Mouse (Mus musculus) megakaryocyte, embryonic 14.5 days (primary cell): Measurements from ENCODE around the gene Gpr146. TPM values are rescaled to one million over a fixed set of nuclear protein-coding genes. Genes with fewer than 3 reads are reported as not detected.
"Not testable (repeated sequence)": the region's sequence is repeated elsewhere in the genome, so short reads cannot be mapped to it uniquely, and the experiment has no call there.

Experiments
- H3K27me3 ChIP-seq: replicated peaks from 2 replicates; pipeline ENCODE3; 2012; ENCODE audit warnings: inconsistent platforms
- H3K36me3 ChIP-seq: replicated peaks from 2 replicates; pipeline ENCODE3; 2012; ENCODE audit warnings: low read length, inconsistent platforms, mixed read lengths
- H3K4me1 ChIP-seq: 2 replicates; pipeline ENCODE4 v1.6.1; 2012; ENCODE audit warnings: inconsistent platforms
- H3K4me3 ChIP-seq: replicated peaks from 2 replicates; pipeline ENCODE3; 2012; ENCODE audit warnings: moderate library complexity, mild to moderate bottlenecking, inconsistent platforms
- H3K9me3 ChIP-seq: 2 replicates; pipeline ENCODE4 v1.6.1; 2012; ENCODE audit warnings: inconsistent platforms
- FLI1 ChIP-seq: IDR thresholded peaks from 2 replicates; pipeline ENCODE4 v1.6.1; 2012; ENCODE audit warnings: low read length, inconsistent platforms, mixed read lengths
- GATA1 ChIP-seq: IDR thresholded peaks from 3 replicates; pipeline ENCODE4 v1.6.1; 2012; ENCODE audit warnings: mixed read lengths, low read length, inconsistent platforms, borderline replicate concordance
- polyA plus RNA-seq: library from polyadenylated mRNA; stranded (reverse); fragments of >175 nt; gene quantifications from 2 replicates; pipeline ENCODE4 v1.2.3, GENCODE M21; 2012; ENCODE audit warnings: low replicate concordance; ENCODE audit not compliant: insufficient read depth

The Gpr146 gene
- 54.8 and 69.9 TPM in 2 replicates for polyA plus RNA-seq

DNA sequence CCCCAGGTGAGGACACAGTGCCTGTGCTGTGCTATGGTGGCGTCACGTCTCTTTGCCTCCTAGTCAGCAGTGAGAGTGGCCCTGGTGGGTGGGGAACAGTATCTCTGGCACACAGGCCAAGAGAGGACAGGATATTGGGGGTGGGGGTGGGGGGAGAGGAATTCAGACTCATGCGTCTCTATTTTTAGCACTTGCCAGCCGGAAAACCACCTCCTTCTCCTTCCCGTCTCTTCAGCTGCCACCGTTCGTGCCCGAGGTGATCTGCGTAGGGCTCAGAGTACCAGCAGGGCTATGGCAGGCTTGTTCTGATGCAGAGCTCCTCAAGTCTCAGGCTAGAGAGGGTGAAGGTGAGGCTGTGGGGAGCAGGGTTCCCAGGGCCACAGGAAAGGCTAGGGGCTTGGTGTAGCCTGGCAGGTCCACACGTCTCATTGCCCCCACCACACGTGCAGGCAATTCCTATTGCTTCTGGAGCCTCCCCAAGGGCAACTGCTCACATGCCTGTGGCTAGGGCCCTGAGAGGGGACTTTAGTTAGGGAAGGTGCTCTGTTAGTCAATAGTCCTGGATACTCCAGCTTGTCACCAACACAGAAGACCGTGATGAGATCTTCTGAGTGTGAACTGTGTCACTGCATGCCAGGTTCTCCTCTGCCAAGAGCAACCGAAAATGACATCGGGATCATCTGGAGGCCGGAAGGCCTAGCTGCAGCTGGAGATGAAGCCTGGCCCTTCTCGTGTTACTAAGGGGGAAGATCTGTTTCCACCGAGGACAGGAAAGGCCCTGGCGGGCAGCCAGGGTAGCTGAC is at the start of gene Gpr146:
TSS of gene Gpr146 (plus strand) at position 230 of the 803 bp plus-strand sequence.
- H3K27me3 ChIP-seq, result no peaks in the 10 kb centered on the region
- H3K4me1 ChIP-seq, result peaks cover 88% of the 10 kb centered on the region
- peak within 1 kb of the TSS; percentile 98 for H3K4me3 ChIP-seq
- peaks cover 28% of the 10 kb centered on the region for H3K36me3 ChIP-seq
- no peaks in the 10 kb centered on the region for H3K9me3 ChIP-seq
- TF ChIP-seq FLI1 (peak; percentile 77; the same call in 1 of the 2 replicates), GATA1 (peak; percentile 34; the same call in 1 of the 3 replicates)

DNA sequence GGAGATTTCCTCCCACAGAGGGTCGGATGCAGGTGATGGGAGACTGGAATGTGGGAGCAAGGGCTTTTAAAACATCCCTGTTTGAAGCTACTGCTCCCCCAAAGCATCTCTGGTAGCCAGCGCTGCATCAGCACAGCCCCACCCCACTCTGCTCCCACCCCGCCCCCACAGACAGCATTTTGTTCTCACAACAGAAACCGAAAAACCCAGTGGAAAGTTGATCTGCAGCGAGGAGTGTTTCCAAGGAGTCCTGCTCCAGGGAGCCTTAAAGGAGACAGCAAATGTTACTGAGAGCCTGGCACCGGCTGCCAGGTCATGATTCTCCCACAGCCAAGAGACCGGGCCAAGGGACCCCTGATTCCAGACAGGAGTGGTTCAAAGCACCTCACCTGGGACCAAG is 46.7 kb upstream of the Gpr146 start:
- Histone ChIP-seq H3K4me1 (peaks cover 51% of the 10 kb centered on the region), H3K9me3 (no peaks in the 10 kb centered on the region)

DNA sequence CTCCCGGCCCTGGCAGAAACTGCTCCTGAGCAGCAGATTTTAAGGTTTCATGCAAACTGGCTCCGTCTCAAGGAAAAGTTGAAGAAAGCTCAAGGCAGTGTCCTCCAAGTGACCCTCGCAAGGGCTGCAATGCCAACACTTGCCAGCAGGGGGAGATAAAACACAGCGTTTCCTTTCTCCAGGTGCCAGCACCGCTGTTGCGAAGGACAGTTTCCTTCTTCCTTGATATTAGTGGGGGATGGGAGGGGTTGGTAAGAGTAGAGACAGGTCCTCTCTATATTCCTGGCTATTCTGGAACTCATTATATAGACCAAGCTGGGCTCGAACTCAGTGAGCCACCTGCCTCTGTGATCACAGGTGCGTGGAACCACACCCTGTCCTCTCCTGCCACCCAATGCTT is 45.8 kb upstream of the Gpr146 start:
- Histone ChIP-seq H3K4me1 (peaks cover 41% of the 10 kb centered on the region), H3K36me3 (peaks cover 24% of the 10 kb centered on the region), H3K4me3 (peak overlapping the region; percentile 24), H3K27me3 (peaks cover 9% of the 10 kb centered on the region), H3K9me3 (no peaks in the 10 kb centered on the region)
- TF ChIP-seq GATA1, result no peak
- TF ChIP-seq FLI1, result no peak

More for the DNA sequence above, 46.7 kb upstream of the Gpr146 start:
- TF ChIP-seq FLI1, result no peak
- peaks cover 9% of the 10 kb centered on the region for H3K27me3 ChIP-seq
- H3K36me3 ChIP-seq, result peaks cover 14% of the 10 kb centered on the region
- H3K4me3 ChIP-seq, result no peak overlapping the region

DNA sequence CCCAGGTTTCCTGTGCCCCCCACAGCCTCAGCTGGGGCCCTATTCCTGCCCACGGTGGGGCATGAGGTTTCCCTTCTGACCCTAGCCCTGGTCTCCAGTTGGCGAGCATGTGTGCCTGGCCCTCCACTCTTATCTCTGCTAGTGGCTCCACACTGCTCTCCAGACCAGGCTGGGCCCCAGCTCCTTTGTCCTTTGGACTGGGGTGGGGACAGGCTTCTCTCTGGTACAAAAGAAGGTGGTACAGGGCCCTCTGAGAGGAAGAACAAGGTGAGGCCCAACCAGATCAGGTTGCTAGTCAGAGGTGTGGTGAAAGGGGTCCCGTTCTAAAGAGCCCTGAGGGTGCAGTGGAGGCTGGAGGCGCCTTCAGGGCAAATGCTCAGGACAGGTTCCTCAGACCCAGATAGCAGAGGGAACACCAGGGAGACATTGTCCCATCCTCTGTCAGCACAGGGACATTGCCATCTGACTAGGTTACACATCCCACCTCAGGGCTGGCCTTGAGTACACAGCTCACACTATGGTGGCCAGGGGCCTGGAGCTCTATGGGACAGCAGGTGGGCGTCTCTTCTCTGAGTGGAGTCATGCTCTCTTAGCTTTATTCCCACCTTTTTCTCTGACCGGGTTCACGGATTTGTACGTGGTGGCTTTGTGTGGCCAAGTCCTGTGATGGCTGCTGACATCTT is 44.8 kb upstream of the Gpr146 start:
- Histone ChIP-seq H3K9me3 (no peaks in the 10 kb centered on the region), H3K36me3 (peaks cover 33% of the 10 kb centered on the region), H3K4me3 (peak overlapping the region; percentile 50), H3K27me3 (peaks cover 9% of the 10 kb centered on the region), H3K4me1 (peaks cover 31% of the 10 kb centered on the region)
- no peak for TF ChIP-seq FLI1
- TF ChIP-seq GATA1, result no peak

DNA sequence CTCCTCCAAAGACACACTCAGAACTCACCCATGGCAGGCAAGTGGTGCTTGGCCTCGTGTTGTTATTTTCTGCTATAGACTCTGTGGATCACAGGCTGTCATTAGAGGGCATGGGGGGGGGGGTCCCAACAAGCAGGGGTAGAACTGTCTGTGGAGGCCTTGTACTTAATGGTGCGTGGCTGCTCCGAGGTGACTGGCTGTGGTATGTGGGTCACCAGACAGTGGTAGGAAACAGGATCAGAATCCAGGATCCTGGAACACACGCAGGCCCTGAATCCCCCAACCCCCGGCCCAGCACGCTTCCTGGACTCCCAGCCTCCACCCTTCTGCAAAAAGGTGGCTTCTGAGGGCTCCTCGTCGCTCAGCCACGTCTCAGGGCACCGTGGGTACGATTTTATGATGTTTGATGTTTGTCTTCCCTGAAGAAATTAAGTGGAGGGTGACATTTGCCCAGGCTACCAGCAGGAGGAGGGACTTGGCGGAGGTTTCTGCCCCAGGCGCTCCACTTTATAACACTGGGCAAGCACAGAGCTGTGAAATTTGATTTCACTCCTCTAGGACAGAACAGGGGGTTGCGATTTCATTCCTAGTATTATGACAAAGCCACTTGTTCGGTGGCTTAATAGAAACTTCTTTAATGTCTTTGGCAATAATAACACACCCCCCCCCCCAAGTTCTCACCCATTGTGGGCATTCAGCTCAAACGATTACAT is 44.0 kb upstream of the Gpr146 start:
- H3K9me3 ChIP-seq, result no peaks in the 10 kb centered on the region
- peaks cover 9% of the 10 kb centered on the region for H3K27me3 ChIP-seq
- no peak for TF ChIP-seq GATA1
- TF ChIP-seq FLI1, result no peak
- H3K36me3 ChIP-seq, result peaks cover 40% of the 10 kb centered on the region
- no peak overlapping the region for H3K4me3 ChIP-seq
- peaks cover 29% of the 10 kb centered on the region for H3K4me1 ChIP-seq

- not testable (repeated sequence) for H3K9me3 ChIP-seq, H3K4me3 ChIP-seq, H3K27me3 ChIP-seq
- Histone ChIP-seq H3K4me1 (peaks cover 33% of the 10 kb centered on the region), H3K36me3 (peaks cover 49% of the 10 kb centered on the region)
Measured at GRCm38 (mm10) chr5:139334394-139334793, 43.1 kb upstream of the Gpr146 start.

GRCm38 (mm10) chr5:139335634-139336033 is 41.9 kb upstream of the Gpr146 start:
- H3K9me3 ChIP-seq, result no peaks in the 10 kb centered on the region
- H3K27me3 ChIP-seq, result no peaks in the 10 kb centered on the region
- H3K4me1 ChIP-seq, result peaks cover 42% of the 10 kb centered on the region
- peaks cover 62% of the 10 kb centered on the region for H3K36me3 ChIP-seq
- H3K4me3 ChIP-seq, result peak overlapping the region; percentile 31
- no peak for TF ChIP-seq FLI1
- TF ChIP-seq GATA1, result no peak

DNA sequence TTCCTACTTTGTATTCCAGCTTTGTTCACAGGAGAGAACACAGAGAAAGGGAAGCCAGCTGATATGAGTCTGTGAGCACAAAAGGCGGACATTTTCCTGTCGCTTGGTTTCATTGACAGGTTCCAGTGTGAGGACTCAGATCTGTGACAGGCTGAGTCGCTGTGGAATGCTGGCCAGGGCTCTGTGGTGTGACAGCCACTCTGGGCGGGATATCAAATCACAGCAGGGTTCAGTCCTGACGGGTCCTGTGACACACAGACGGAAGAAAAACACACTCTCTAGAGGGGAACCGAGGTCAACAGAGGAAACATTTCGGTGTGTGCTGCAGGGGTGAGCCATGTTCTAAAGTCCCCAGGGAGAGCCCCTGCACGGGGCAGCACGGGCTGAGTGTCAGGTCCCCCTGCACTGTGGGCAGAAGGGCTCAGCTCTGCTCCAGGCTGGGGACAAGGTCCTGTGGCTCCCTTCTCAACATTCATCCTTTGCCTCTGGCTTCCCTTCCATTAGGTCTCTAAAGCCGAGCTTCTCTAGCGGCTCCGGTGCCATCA is 39.6 kb upstream of the Gpr146 start:
- H3K27me3 ChIP-seq, result no peaks in the 10 kb centered on the region
- H3K4me3 ChIP-seq, result no peak overlapping the region
- H3K9me3 ChIP-seq, result no peaks in the 10 kb centered on the region
- H3K36me3 ChIP-seq, result peaks cover 82% of the 10 kb centered on the region
- TF ChIP-seq FLI1, result no peak
- no peak for TF ChIP-seq GATA1
- peaks cover 27% of the 10 kb centered on the region for H3K4me1 ChIP-seq

DNA sequence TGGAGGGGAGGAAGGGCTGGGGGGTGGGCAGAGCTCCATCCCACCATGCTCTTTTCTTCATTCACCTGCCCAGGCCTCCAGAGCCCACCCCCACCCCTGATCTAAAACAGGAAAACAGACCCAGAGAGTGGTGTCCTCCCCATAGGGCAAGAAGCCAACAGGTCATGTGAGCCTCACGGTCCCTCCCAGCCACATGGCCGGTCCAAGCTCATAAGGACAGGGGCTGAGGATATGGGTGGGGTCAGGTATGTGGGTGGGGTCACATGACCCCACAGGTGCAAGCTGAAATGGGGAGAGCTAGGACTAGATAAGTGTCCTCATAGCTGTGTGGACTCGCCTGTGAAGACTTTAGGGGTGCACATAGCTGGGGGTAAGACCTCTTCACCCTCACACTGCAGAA is 39.1 kb upstream of the Gpr146 start:
- Histone ChIP-seq H3K4me3 (no peak overlapping the region), H3K27me3 (no peaks in the 10 kb centered on the region), H3K36me3 (peaks cover 84% of the 10 kb centered on the region), H3K4me1 (peaks cover 26% of the 10 kb centered on the region), H3K9me3 (no peaks in the 10 kb centered on the region)
- TF ChIP-seq GATA1 (no peak), FLI1 (no peak)

DNA sequence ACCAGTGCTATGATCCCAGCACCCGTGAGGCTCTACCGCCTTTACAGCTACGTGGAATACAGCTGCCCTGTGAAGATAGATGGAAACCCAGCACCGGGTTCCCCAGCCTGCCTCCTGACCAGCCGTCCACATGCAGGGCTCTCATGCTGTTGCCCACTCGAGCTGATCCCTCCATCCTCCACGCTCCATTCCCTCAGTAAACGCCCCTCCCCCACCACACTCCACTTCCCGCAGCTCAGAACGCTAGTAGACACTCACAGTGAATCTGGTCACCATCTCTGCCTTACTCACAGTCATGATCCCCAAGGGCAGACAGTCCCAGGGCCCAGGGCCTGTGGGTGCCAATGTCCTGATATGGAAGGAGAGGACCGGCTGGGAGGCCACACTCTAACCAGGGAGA is 38.6 kb upstream of the Gpr146 start:
- Histone ChIP-seq H3K36me3 (peaks cover 83% of the 10 kb centered on the region), H3K9me3 (no peaks in the 10 kb centered on the region), H3K4me3 (no peak overlapping the region), H3K27me3 (no peaks in the 10 kb centered on the region), H3K4me1 (peaks cover 29% of the 10 kb centered on the region)
- TF ChIP-seq FLI1 (no peak), GATA1 (no peak)
